Mouse (Mus musculus) forebrain, embryonic 13.5 days (tissue): ENCODE measurements around the gene Selenos. TPM values are rescaled to one million over a fixed set of nuclear protein-coding genes. Genes with fewer than 3 reads are reported as not detected.
A peak's percentile ranks its signal among the peaks of the same experiment; 100 is the strongest.

Experiments
- ATAC-seq: fragments of 200-750 bp; cut with Nextera tagmentation; 2 replicates; pipeline ENCODE4 v1.8.0; 2017
- H3K27ac ChIP-seq: fragments of 300-500 bp; sonication (generic); 2 replicates; pipeline ENCODE4 v1.5.1; 2015; ENCODE audit warnings: inconsistent platforms, mild to moderate bottlenecking, moderate library complexity
- H3K27me3 ChIP-seq: fragments of 300-500 bp; sonication (generic); 2 replicates; pipeline ENCODE4 v1.6.1; 2015; ENCODE audit warnings: mild to moderate bottlenecking, inconsistent platforms
- H3K36me3 ChIP-seq: fragments of 300-500 bp; sonication (generic); 2 replicates; pipeline ENCODE4 v1.6.1; 2015; ENCODE audit warnings: mild to moderate bottlenecking, inconsistent platforms; ENCODE audit not compliant: poor library complexity, severe bottlenecking
- H3K4me1 ChIP-seq: fragments of 300-500 bp; sonication (generic); 2 replicates; pipeline ENCODE4 v1.6.1; 2015; ENCODE audit warnings: inconsistent platforms
- H3K4me2 ChIP-seq: fragments of 300-500 bp; sonication (generic); 2 replicates; pipeline ENCODE4 v1.6.1; 2015; ENCODE audit warnings: inconsistent platforms, mild to moderate bottlenecking, moderate library complexity
- H3K4me3 ChIP-seq: fragments of 300-500 bp; sonication (generic); 2 replicates; pipeline ENCODE4 v1.5.1; 2015; ENCODE audit warnings: mild to moderate bottlenecking, inconsistent platforms
- H3K9ac ChIP-seq: fragments of 300-500 bp; sonication (generic); 2 replicates; pipeline ENCODE4 v1.6.1; 2015; ENCODE audit warnings: mild to moderate bottlenecking, inconsistent platforms
- H3K9me3 ChIP-seq: fragments of 300-500 bp; sonication (generic); replicated peaks from 2 replicates; pipeline ENCODE4 v1.6.1; 2016; ENCODE audit warnings: inconsistent platforms
- WGBS: fragments of 180-500 bp; shearing (Covaris S2); methylation state at CpG from one replicate; pipeline ENCODE4 v1.1.7; 2015; 5-methylcytosine and 5-hydroxymethylcytosine counted together
- polyA plus RNA-seq: library from polyadenylated mRNA; unstranded; fragments of >200 nt; fragmentation: Nextera tagmentation; extraction: Ambion mirVana; gene quantifications from 2 replicates; pipeline ENCODE4 v1.2.1, GENCODE M21; 2015

The Selenos gene
- polyA plus RNA-seq, 1 experiment from 2014 or later, result 70.7 TPM

DNA sequence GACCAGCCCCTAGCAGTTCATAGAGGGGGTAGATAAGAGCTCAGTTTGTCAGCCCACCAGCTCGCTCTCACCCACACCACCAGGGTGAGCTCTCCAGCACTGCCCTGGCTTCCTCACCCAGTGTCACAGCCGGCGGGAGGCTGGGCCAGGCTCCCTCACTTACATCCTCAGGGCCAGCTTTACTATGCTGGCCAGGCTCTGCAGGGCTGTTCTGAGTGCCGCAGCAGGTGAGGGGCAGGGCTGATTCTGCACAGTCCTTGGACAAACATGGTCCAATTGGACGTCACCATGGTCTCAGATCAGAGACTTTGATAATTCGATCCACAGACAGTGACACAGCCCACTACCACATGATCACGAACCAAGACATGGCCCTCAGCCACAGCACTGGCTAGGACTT lies 12.1 kb downstream of the Selenos start:
- ATAC-seq, result no peak
- H3K27ac ChIP-seq, result no peak overlapping the region
- H3K9ac ChIP-seq, result no peak overlapping the region
- no peak overlapping the region for H3K4me2 ChIP-seq
- no peak overlapping the region for H3K4me3 ChIP-seq
- no peaks in the 10 kb centered on the region for H3K27me3 ChIP-seq
- H3K36me3 ChIP-seq, result peaks cover 59% of the 10 kb centered on the region
- no peaks in the 10 kb centered on the region for H3K4me1 ChIP-seq
- no peaks in the 10 kb centered on the region for H3K9me3 ChIP-seq
- 89% methylated on average over 7 of the region's 7 CpGs for WGBS

DNA sequence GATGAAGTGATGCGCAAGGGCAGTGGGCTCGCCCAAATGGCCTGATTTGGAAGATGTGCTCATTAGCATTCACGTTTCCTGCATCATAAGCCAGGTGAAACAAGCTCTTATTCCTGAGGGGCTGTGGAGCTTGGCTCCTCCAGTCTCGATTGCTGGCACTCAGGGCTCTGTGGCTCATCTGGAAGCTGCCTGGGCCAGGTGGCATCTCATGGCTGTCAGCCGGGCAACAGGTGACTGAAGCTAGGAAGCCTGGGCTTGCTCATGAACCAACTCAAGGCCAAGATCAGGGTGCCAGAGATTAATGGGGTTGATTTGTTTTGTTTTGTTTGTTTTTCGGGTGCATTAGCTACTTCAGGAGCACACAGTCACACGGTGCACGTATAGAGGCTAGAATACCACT lies 13.2 kb downstream of the Selenos start:
- H3K9ac ChIP-seq, result no peak overlapping the region
- WGBS, result 90% methylated on average over 8 of the region's 8 CpGs
- H3K4me3 ChIP-seq, result no peak overlapping the region
- H3K4me1 ChIP-seq, result no peaks in the 10 kb centered on the region
- no peak overlapping the region for H3K27ac ChIP-seq
- ATAC-seq, result no peak
- no peak overlapping the region for H3K4me2 ChIP-seq
- no peaks in the 10 kb centered on the region for H3K9me3 ChIP-seq
- H3K27me3 ChIP-seq, result no peaks in the 10 kb centered on the region
- peaks cover 48% of the 10 kb centered on the region for H3K36me3 ChIP-seq

DNA sequence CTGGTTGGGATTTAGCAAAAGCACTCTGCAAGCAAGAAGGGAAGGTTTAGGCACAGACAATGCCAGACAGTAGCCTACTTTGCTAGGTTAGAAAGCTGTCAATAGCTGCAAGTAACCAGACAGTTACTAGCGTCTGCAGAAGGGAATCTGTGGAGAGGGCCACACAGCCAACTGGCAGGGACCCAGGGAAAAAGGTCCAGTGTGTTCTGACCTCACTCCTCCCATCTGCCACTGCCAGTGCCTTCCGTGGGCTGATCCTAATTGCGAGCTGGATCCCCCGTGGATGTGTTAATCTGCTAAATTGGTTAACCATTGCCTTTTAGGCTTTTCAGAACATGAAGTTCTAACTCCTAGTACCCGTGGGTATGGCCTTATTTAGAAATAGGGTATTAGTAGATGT lies 14.7 kb downstream of the Selenos start:
- Histone ChIP-seq H3K27ac (no peak overlapping the region), H3K36me3 (peaks cover 34% of the 10 kb centered on the region), H3K9me3 (no peaks in the 10 kb centered on the region), H3K27me3 (no peaks in the 10 kb centered on the region), H3K9ac (no peak overlapping the region), H3K4me2 (no peak overlapping the region), H3K4me3 (no peak overlapping the region), H3K4me1 (no peaks in the 10 kb centered on the region)
- WGBS, result 72% methylated on average over 5 of the region's 5 CpGs
- no peak for ATAC-seq

DNA sequence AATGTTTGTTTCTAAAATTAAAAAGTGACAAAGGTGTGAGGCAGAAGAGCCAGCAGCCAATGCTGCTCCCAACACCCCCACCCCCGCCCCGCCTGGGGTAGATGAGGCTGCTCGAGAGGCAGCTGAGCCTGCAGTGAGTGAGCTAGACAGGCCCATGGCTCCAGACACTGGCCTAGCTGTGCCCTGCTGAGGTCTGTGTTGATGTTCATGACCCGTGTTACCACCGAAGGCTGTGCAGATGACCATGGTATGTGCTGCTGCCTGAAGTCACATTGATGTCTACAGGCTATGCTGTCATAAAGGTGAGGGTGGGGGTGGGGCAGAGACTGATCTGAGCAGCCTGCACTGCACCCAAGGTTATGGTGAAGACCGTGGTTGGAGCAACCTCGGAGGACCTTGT lies 19.4 kb downstream of the Selenos start:
- Histone ChIP-seq H3K9ac (no peak overlapping the region), H3K27ac (no peak overlapping the region), H3K4me2 (no peak overlapping the region), H3K4me3 (no peak overlapping the region), H3K36me3 (no peaks in the 10 kb centered on the region), H3K27me3 (no peaks in the 10 kb centered on the region), H3K9me3 (no peaks in the 10 kb centered on the region), H3K4me1 (no peaks in the 10 kb centered on the region)
- no peak for ATAC-seq
- WGBS, result 86% methylated on average over 7 of the region's 7 CpGs

DNA sequence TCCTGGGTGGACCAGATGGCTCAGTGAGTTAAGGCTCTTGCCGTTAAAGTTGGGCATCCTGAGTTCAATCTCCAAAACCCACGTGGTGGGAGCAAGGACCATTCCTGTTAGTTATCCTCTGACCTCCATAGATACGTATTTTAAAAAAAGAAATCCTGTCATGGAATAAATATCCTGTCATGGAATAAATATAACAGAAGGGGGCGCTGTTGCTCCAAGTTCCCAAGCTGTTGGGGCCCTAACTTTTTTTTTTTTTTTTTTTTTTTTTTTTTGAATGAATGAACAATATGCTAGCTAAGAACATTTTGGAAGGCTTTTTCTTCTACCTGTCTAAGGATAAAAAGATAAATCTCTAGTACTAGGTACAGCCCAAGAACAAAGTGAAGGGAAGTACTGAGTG lies 22.4 kb downstream of the Selenos start:
- H3K27me3 ChIP-seq, result peaks cover 3% of the 10 kb centered on the region
- H3K4me2 ChIP-seq, result no peak overlapping the region
- no peaks in the 10 kb centered on the region for H3K4me1 ChIP-seq
- H3K4me3 ChIP-seq, result no peak overlapping the region
- WGBS, result 5% methylated on average over 4 of the region's 4 CpGs
- no peak overlapping the region for H3K9ac ChIP-seq
- no peaks in the 10 kb centered on the region for H3K36me3 ChIP-seq
- H3K9me3 ChIP-seq, result no peaks in the 10 kb centered on the region
- no peak overlapping the region for H3K27ac ChIP-seq
- no peak for ATAC-seq

DNA sequence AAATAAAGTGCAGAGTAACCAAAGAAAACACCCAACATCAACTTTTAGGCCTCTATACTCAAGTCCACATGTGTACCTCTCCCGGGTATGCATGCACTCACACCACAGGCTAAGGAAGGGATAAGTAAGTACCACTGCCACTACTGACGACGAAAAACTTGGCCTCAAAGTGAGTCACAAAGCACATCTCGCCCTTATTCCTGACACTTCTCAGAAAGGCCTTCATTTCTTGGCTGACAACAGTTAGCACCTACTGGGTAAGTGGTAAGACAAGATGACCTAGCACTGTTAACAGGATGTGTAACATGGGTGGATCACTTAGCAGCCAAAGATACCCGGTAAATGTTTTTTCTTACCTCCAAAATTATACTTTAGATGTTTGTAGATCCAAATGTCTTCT lies 25.1 kb downstream of the Selenos start:
- H3K4me2 ChIP-seq, result no peak overlapping the region

DNA sequence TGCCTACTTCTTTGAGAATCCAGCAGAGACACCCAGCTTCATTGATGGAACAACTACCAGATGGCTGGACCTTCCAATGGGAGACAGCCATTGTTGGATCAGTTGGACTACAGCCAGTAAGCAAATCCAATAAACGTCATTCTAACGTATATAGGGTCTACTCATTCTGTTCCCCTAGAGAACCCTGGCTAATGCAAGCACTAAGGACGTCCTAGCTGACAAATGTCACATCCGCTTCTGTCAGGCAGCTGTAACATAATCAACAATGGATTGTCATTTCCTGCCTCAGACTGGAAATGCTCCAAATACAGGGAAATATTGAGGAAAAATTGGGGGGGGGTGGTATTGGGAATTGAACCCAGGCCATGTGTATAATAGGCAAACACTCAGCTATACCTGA lies 26.3 kb downstream of the Selenos start:
- Histone ChIP-seq H3K9me3 (no peaks in the 10 kb centered on the region), H3K9ac (no peak overlapping the region), H3K4me2 (no peak overlapping the region), H3K27ac (no peak overlapping the region), H3K36me3 (no peaks in the 10 kb centered on the region), H3K27me3 (peaks cover 11% of the 10 kb centered on the region), H3K4me1 (peaks cover 8% of the 10 kb centered on the region), H3K4me3 (no peak overlapping the region)
- no peak for ATAC-seq
- WGBS, result 74% methylated on average over 4 of the region's 4 CpGs

More for the DNA sequence above, 25.1 kb downstream of the Selenos start:
- Histone ChIP-seq H3K9ac (no peak overlapping the region), H3K27ac (no peak overlapping the region), H3K36me3 (no peaks in the 10 kb centered on the region), H3K27me3 (peaks cover 11% of the 10 kb centered on the region), H3K9me3 (no peaks in the 10 kb centered on the region), H3K4me3 (no peak overlapping the region), H3K4me1 (peaks cover 4% of the 10 kb centered on the region; the same call in 1 of the 2 replicates)
- no peak for ATAC-seq
- WGBS, result 91% methylated on average over 5 of the region's 5 CpGs

DNA sequence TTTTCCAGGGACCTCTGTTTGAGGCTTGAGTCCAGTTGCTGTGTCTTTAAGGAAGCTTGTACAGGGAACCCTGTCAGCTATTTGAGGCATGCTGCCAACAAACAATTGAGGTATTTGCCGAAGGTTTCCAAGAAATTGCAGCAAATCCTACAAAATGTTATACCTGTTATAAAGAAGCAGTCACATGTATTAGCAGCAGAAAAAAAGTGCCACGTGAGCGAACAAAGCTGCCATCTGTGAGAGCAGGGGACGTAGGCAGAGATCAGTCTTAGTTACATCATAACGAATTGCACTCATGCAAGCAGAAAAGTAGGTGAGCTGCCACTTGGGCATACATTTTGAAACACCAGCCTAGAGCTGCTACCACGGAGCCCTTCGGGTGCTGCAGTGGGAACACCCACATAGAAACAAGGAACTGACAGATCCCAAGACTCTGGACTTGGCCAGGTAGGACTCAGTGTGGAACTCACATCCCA lies 27.2 kb downstream of the Selenos start:
- Histone ChIP-seq H3K9me3 (no peaks in the 10 kb centered on the region), H3K4me1 (peaks cover 17% of the 10 kb centered on the region), H3K27me3 (peaks cover 11% of the 10 kb centered on the region), H3K4me2 (no peak overlapping the region), H3K36me3 (no peaks in the 10 kb centered on the region), H3K9ac (no peak overlapping the region), H3K4me3 (no peak overlapping the region), H3K27ac (no peak overlapping the region)
- ATAC-seq, result no peak
- WGBS, result 70% methylated on average over 7 of the region's 7 CpGs

DNA sequence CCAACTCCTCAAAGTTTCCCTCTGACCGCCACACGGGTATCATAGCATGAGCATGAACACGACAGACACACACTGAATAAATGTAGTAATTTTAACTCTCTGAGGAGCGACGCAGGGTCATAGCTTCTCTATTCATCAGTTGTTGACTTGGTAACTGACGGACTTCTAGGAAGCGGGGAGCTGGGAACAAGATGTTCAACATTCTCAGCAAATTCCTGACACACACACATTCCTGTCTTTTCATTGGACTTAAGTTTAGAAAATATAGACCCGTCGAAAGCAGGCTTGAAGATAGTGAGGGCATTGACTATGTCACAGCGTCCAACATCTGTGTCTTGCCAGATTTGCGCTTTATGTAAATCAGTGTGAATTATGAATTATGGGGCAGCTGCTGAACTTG lies 27.8 kb downstream of the Selenos start:
- Histone ChIP-seq H3K9ac (no peak overlapping the region), H3K27ac (no peak overlapping the region), H3K36me3 (no peaks in the 10 kb centered on the region), H3K4me1 (peaks cover 22% of the 10 kb centered on the region), H3K4me2 (no peak overlapping the region), H3K4me3 (no peak overlapping the region), H3K27me3 (peaks cover 11% of the 10 kb centered on the region), H3K9me3 (no peaks in the 10 kb centered on the region)
- ATAC-seq, result no peak
- 83% methylated on average over 11 of the region's 11 CpGs for WGBS

DNA sequence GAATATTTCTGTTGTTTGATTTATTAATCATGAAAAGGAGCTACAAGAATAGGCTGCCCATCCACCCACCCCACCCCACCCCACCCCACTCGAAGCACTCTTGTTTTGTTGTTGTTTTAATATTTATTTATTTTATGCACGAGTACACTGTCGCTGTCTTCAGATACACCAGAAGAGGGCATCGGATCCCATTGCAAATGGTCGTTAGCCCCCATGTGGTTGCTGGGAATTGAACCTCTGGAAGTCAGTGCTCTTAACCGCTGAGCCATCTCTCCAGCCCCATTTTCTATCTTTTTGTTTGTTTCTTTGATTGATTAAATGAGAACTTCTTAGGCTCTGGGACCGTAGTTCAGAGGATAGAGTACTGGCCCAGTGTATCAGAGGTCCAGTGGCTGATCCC lies 28.5 kb downstream of the Selenos start:
- Histone ChIP-seq H3K36me3 (no peaks in the 10 kb centered on the region), H3K27me3 (peaks cover 11% of the 10 kb centered on the region), H3K9ac (no peak overlapping the region), H3K4me1 (peaks cover 27% of the 10 kb centered on the region), H3K9me3 (no peaks in the 10 kb centered on the region), H3K4me3 (no peak overlapping the region), H3K27ac (no peak overlapping the region), H3K4me2 (no peak overlapping the region)
- no peak for ATAC-seq
- 10% methylated on average over 7 of the region's 7 CpGs for WGBS

DNA sequence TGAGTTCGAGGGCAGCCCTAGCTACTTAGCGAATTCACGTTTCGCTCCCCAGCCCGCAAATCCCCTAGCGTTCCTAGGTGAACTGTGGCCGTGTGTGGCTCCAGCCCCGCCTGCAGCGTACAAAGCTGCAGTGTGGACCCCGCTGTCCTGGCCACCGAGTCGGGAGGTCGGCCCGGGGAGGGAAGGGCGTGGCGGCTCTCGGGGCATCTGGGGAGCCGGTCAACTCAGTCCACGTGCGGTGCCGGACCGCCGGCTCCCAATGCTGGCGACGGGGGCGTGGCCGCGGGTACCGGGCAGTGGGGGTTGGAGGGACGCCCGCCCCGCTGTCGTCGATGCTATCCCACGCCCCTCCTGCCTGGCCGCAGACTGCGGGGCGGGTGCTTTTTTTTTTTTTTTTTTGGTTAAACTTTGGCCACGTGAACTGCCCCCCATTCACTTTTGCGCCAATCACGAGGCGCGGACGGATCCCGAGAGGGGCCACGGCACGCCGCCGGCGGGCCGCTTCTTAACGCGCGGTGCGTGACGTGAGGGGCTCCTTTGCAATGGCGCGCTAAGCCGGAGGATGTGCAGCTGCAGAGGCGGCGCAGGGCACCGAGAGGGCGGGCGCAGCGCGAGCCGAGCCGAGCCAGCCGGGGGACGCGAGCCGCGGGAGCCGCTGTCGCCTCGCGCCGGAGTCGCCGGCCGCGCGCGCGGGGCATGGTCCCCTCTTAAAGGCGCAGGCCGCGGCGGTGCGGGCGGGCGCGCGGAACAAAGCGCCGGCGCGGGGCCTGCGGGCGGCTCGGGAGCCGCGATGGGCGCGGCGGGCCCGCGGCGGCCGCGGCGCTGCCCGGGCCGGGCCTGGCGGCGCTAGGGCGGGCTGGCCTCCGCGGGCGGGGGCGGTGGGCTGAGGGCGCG lies 29.8 kb downstream of the Selenos start, which contains the start of gene Chsy1:
Chsy1 (plus strand) TSS at position 555 of the 894 bp plus-strand sequence.
- peak within 1 kb of the TSS; percentile 90 for H3K4me3 ChIP-seq
- 1% methylated on average over 91 of the region's 123 CpGs for WGBS
- peak; percentile 93 for ATAC-seq

DNA sequence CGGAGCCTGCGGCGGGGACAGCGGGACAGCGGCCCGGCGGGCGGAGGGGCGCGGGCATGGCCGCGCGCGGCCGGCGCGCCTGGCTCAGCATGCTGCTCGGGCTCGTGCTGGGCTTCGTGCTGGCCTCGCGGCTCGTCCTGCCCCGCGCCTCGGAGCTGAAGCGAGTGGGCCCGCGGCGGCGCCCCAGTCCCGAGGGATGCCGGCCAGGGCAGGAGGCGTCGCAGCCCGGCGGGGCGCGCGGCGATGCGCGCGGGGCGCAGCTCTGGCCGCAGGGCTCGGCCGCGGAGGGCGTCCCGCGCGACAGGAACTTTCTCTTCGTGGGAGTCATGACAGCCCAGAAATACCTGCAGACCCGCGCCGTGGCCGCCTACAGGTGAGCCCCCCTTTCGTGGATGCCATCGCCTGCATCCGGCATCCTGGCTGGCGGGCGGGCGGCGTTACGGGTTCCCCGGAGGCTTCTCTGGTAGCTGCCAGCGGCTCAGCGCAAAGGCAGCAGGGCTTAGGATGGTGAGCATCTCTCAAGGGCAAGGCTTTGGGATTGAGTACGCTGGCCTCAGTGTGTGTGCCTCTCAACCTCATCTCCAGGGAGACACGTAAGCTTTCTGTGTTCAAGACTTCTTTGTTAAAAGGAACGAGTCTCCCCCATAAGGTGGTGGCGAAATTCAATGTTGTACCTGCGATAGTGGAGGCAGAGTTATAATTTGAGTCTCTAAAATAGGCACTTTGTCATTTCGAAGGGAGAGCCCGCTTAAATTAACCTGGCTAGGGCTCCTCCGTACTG lies 30.6 kb downstream of the Selenos start:
- peaks cover 7% of the 10 kb centered on the region; the same call in 1 of the 2 replicates for H3K36me3 ChIP-seq
- under 1% methylated on average over 57 of the region's 77 CpGs for WGBS
- H3K4me3 ChIP-seq, result peak overlapping the region; percentile 90
- no peaks in the 10 kb centered on the region for H3K9me3 ChIP-seq
- H3K4me1 ChIP-seq, result peaks cover 44% of the 10 kb centered on the region
- H3K9ac ChIP-seq, result peak overlapping the region; percentile 97
- H3K4me2 ChIP-seq, result peak overlapping the region; percentile 94
- peak; percentile 60 for ATAC-seq
- H3K27me3 ChIP-seq, result peaks cover 11% of the 10 kb centered on the region
- peak overlapping the region; percentile 96 for H3K27ac ChIP-seq

More for the DNA sequence above, 29.8 kb downstream of the Selenos start, which contains the start of gene Chsy1:
- Histone ChIP-seq H3K4me1 (peaks cover 36% of the 10 kb centered on the region), H3K4me2 (peak within 1 kb of the TSS; percentile 94), H3K36me3 (peaks cover under 1% of the 10 kb centered on the region; the same call in 1 of the 2 replicates), H3K9ac (peak within 1 kb of the TSS; percentile 97), H3K9me3 (no peaks in the 10 kb centered on the region), H3K27ac (peak within 1 kb of the TSS; percentile 96), H3K27me3 (peaks cover 11% of the 10 kb centered on the region)
